ENCODE assay signal across 8 mouse cellular contexts in genomic region chr11:51874266-51875036, GRCm38 (mm10). TPM values are rescaled to one million over a fixed set of nuclear protein-coding genes. Genes with fewer than 3 reads are reported as not detected.
A peak's percentile ranks its signal among the peaks of the same experiment; 100 is the strongest.
DNase-seq lines count a peak whose midpoint lies in the region; ATAC-seq lines count a peak whose summit lies in the region.

No protein-coding gene starts in this region.

- no peak overlapping the region for H3K4me3 ChIP-seq in embryonic facial prominence, embryonic 13.5 days
- no peak overlapping the region for H3K4me3 ChIP-seq in embryonic facial prominence, embryonic 10.5 days
- H3K4me3 ChIP-seq in stomach, embryonic 16.5 days (replicated peaks; ENCODE audit: low read length), result no peak overlapping the region
- H3K4me3 ChIP-seq in hindbrain, embryonic 13.5 days, result no peak overlapping the region

- peaks cover 13% of the 10 kb centered on the region for H3K4me1 ChIP-seq in embryonic facial prominence, embryonic 13.5 days
- peaks cover 5% of the 10 kb centered on the region; the same call in 1 of the 2 replicates for H3K4me1 ChIP-seq in embryonic facial prominence, embryonic 10.5 days
- no peaks in the 10 kb centered on the region for H3K4me1 ChIP-seq in stomach, embryonic 16.5 days (ENCODE audit: control insufficient read depth, insufficient read depth, low read length)
- H3K4me1 ChIP-seq in hindbrain, embryonic 13.5 days (replicated peaks), result no peaks in the 10 kb centered on the region

- H3K27ac ChIP-seq in embryonic facial prominence, embryonic 13.5 days, result peak overlapping the region; percentile 53; the same call in 1 of the 2 replicates
- no peak overlapping the region for H3K27ac ChIP-seq in embryonic facial prominence, embryonic 10.5 days (replicated peaks)
- H3K27ac ChIP-seq in stomach, embryonic 16.5 days (ENCODE audit: low read length), result no peak overlapping the region
- no peak overlapping the region for H3K27ac ChIP-seq in hindbrain, embryonic 13.5 days

- no peak overlapping the region for H3K4me2 ChIP-seq in embryonic facial prominence, embryonic 13.5 days
- H3K4me2 ChIP-seq in stomach, embryonic 16.5 days (ENCODE audit: low read depth, low read length), result no peak overlapping the region
- H3K4me2 ChIP-seq in hindbrain, embryonic 13.5 days, result no peak overlapping the region

- H3K36me3 ChIP-seq in embryonic facial prominence, embryonic 13.5 days, result no peaks in the 10 kb centered on the region
- H3K36me3 ChIP-seq in embryonic facial prominence, embryonic 10.5 days (replicated peaks), result no peaks in the 10 kb centered on the region
- no peaks in the 10 kb centered on the region for H3K36me3 ChIP-seq in stomach, embryonic 16.5 days (ENCODE audit: control insufficient read depth, insufficient read depth, low read length)
- H3K36me3 ChIP-seq in hindbrain, embryonic 13.5 days, result no peaks in the 10 kb centered on the region

- 77% methylated on average over 7 of the region's 7 CpGs for WGBS in embryonic facial prominence, embryonic 13.5 days
- 82% methylated on average over 7 of the region's 7 CpGs for WGBS in embryonic facial prominence, embryonic 10.5 days
- 75% methylated on average over 7 of the region's 7 CpGs for WGBS in stomach, embryonic 16.5 days
- WGBS in hindbrain, embryonic 13.5 days, result 93% methylated on average over 7 of the region's 7 CpGs

- no peaks in the 10 kb centered on the region for H3K9me3 ChIP-seq in embryonic facial prominence, embryonic 13.5 days
- no peaks in the 10 kb centered on the region for H3K9me3 ChIP-seq in embryonic facial prominence, embryonic 10.5 days
- no peaks in the 10 kb centered on the region for H3K9me3 ChIP-seq in stomach, embryonic 16.5 days (replicated peaks; ENCODE audit: control insufficient read depth, low read length)
- H3K9me3 ChIP-seq in hindbrain, embryonic 13.5 days, result no peaks in the 10 kb centered on the region

- no peak for ATAC-seq in embryonic facial prominence, embryonic 13.5 days (ENCODE audit: insufficient number of reproducible peaks, insufficient read depth, low FRiP score, low TSS enrichment, low read depth)
- ATAC-seq in inflammation-experienced regulatory T-cells, adult 6 months, result peak; percentile 65
- peak; percentile 75; the same call in 1 of the 2 replicates for ATAC-seq in stomach, embryonic 16.5 days (ENCODE audit: insufficient read depth, low FRiP score)
- no peak for ATAC-seq in hindbrain, embryonic 13.5 days (ENCODE audit: low FRiP score)

- H3K9ac ChIP-seq in embryonic facial prominence, embryonic 13.5 days, result no peak overlapping the region
- H3K9ac ChIP-seq in stomach, embryonic 16.5 days (ENCODE audit: low read length), result no peak overlapping the region
- H3K9ac ChIP-seq in hindbrain, embryonic 13.5 days, result no peak overlapping the region

- H3K27me3 ChIP-seq in embryonic facial prominence, embryonic 13.5 days, result no peaks in the 10 kb centered on the region
- H3K27me3 ChIP-seq in embryonic facial prominence, embryonic 10.5 days (replicated peaks; ENCODE audit: low read depth, poor library complexity, severe bottlenecking), result no peaks in the 10 kb centered on the region
- H3K27me3 ChIP-seq in stomach, embryonic 16.5 days (ENCODE audit: control insufficient read depth, insufficient read depth, low read length), result no peaks in the 10 kb centered on the region
- no peaks in the 10 kb centered on the region for H3K27me3 ChIP-seq in hindbrain, embryonic 13.5 days

- DNase-seq in embryonic facial prominence, embryonic 10.5 days (ENCODE audit: low spot score), result no peak
- DNase-seq in 3134 (ENCODE audit: extremely low read depth, insufficient read length, low spot score), result peak; percentile 93
- peak; percentile 73 for DNase-seq in brain, adult 2 months (ENCODE audit: low read depth, low spot score)
- no peak for DNase-seq in frontal cortex, postnatal 10 days (ENCODE audit: low spot score in 2 of 2)

RNA-seq across cellular contexts. Expression of gene Jade2, which starts 17.0 kb away (rescaled TPM):
- 2.7 and 3.1 TPM in 2 replicates for polyA plus RNA-seq in embryonic facial prominence, embryonic 13.5 days (2015; fragmentation: Nextera tagmentation; extraction: Ambion mirVana)
- 0.65 and 0.80 TPM in 2 replicates for polyA plus RNA-seq in embryonic facial prominence, embryonic 10.5 days (2016; fragmentation: Nextera tagmentation; extraction: Ambion mirVana)
- 10 to 100 TPM; 14.1 to 21.5 (median 20.1) TPM for polyA plus RNA-seq in inflammation-experienced regulatory T-cells, adult 6 months (2017; shearing (Covaris generic))
- 1.7 and 1.8 TPM in 2 replicates for polyA plus RNA-seq in stomach, embryonic 16.5 days (2015; fragmentation: Nextera tagmentation; extraction: Ambion mirVana)
- 0.23 and 0.32 TPM in 2 replicates for polyA plus RNA-seq in hindbrain, embryonic 13.5 days (2015; fragmentation: Nextera tagmentation; extraction: Ambion mirVana)

Comparison
In these comparisons a context has a peak if more than half of its experiments do, and no peak if none do; other contexts are left out.
1. ATAC-seq: peak in inflammation-experienced regulatory T-cells, adult 6 months (single experiment) and stomach, embryonic 16.5 days (single experiment); none in embryonic facial prominence, embryonic 13.5 days (single experiment) and hindbrain, embryonic 13.5 days (single experiment).
2. DNase-seq: peak in 3134 (single experiment) and brain, adult 2 months (single experiment); none in embryonic facial prominence, embryonic 10.5 days (single experiment) and frontal cortex, postnatal 10 days (0 of 2).